Mouse (Mus musculus): ENCODE results near the gene Olfr1279. TPM values are rescaled to one million over a fixed set of nuclear protein-coding genes. Genes with fewer than 3 reads are reported as not detected.
A peak's percentile ranks its signal among the peaks of the same experiment; 100 is the strongest.

Olfr1279 gene
- not detected in 2 replicates for polyA plus RNA-seq (2012; rRNA removed)

DNA sequence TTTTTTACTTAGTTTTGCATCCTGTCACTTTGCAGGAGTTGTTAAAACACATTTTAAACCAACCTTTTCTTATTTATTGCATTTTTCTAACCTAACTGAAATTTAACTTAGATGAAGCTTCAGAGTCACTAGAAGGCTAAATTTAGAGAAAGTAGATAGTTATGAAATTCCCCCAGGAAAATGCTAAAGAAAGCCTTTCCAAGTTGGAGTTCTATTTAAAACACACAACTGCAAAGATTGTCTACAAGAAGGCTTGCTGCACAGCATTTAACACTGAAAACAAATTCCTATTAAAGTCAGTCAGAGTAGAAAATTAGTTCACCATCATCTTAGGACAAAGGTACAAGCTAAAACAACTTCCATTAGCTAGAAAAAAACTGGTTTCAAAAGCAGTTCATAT, at the start of gene Olfr1279:
Olfr1279 (plus strand) TSS at position 262 of the 400 bp plus-strand sequence.
- DNase-seq (ENCODE audit: extremely low spot score in 1 of 2, low spot score in 1 of 2), result peak in 1 of 2 experiments; percentile 25

DNA sequence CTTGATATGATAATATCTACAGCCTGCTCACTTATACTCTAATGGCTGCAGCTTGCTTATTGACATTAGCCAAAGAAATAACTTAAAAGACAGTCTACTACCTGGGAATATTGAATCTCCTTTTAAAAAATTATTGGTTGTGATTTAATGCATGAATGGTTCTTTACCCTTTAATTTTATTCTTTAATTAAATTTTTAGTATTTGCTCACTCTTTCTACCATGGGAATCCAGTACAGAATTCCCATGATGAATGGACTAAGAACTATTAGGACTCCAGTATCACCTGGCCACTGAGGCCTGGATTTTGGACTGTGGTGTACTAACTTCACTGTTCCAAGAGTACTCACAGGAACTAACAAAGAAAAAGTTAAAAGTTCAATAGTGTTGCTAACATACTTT, 46.2 kb upstream of the Olfr1279 start, which contains the start of gene Olfr1276:
Olfr1276 (plus strand) TSS at position 301 of the 400 bp plus-strand sequence.
- DNase-seq (ENCODE audit: extremely low spot score in 1 of 2, low spot score in 1 of 2), result no peak

DNA sequence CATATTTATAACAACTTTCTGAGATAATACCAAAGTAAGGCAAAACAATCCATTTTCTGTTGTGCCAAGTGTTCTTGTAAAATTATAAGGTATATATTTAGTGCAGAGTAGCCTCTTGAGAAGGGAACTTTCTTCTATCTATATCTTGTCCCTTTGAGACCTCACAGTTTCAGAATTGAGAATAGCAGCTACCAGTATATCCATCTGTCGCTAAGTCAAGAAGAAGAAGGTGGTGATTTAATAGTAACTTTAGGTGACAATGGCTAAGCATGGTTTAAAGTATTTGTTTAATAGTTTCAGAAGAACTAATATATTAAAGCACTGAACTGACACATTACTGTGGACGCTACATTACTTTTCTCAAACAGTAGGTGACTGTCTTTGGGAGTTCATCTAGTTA, 26.4 kb upstream of the Olfr1279 start, which contains the start of gene Olfr1277:
Olfr1277 (minus strand) TSS at position 101 of the 400 bp plus-strand sequence.
- no peak for DNase-seq (ENCODE audit: extremely low spot score in 1 of 2, low spot score in 1 of 2)

DNA sequence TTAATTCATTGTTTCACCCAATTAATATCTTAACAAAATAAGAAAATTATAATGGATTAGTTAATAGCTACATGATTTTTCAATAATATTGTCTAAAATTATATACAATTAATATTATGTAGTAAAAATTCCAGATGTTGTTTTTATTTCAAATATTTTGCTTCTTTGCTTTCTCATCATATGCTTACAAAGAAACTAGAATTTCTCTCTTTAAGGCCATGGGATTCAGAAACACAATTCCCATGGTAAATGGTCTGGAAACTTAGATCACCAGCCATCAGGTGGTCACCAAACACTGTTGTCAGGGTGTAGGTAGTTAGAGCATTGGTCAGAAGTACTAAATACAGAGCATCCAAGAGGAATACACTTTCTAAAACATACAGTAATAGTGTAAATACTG, 10.6 kb upstream of the Olfr1279 start, which contains the start of gene Olfr1278:
Olfr1278 (plus strand) TSS at position 301 of the 400 bp plus-strand sequence.
- no peak for DNase-seq (ENCODE audit: extremely low spot score in 1 of 2, low spot score in 1 of 2)

DNA sequence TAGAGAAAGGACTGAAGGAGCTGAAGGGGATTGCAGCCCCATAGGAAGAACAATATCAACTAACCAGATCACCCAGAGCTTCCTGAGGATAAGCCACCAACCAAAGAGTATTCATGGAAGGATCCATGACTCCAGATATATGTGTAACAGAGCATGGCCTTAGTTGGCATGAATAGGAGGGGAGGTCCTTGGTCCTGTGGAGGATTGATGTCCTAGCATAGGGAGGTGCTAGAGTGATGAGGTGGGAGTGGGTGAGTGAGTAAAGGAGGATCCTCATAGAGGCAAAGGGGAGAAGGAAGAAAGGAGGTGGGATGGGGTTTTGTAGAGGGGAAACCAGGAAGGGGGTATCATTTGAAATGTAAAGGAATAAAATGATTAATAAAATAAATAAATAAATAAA, 1.9 kb upstream of the Olfr1279 start:
- no peak for DNase-seq (ENCODE audit: extremely low spot score in 1 of 2, low spot score in 1 of 2)

DNA sequence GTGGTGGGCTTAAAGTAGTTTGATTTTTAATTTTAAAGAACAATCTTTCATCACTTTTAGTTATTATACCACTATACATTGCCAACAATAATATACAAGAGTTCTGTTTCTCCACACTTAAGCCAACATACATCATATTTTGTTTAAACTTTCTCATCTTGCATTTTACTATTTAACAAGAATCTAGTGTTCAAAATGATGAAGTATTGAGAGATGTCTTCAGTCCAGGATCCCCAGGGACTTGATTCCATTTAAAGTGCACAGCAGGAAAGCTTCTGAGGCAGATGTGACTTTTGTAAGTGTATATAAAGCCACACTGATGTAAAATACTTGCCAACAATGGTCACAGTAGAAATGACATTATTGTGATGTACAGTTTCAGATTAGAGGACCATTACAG, 13.3 kb downstream of the Olfr1279 start, which contains the start of gene Olfr1280:
Olfr1280 (plus strand) TSS at position 301 of the 400 bp plus-strand sequence.
- DNase-seq (ENCODE audit: extremely low spot score in 1 of 2, low spot score in 1 of 2), result no peak

DNA sequence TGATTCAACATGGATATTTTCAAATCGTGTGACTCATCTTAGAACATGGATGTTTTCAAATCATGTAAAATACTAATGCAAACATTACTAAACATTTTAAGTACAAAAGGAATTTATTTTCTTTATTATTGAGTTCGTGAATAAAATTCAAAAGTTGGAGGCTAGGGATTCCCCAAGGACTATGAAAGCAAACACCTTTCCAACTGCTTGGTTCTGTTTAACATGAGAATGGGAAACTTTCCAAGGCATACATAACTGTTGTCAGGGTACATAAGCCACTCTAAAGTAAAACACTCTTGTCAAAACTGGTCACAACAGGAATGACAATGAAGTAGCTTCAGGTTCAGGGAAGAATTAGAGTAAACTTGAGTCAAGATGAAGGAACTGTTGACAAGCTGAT, 25.8 kb downstream of the Olfr1279 start, which contains the start of gene Olfr1281:
Olfr1281 (plus strand) TSS at position 301 of the 400 bp plus-strand sequence.
- no peak for DNase-seq (ENCODE audit: extremely low spot score in 1 of 2, low spot score in 1 of 2)

DNA sequence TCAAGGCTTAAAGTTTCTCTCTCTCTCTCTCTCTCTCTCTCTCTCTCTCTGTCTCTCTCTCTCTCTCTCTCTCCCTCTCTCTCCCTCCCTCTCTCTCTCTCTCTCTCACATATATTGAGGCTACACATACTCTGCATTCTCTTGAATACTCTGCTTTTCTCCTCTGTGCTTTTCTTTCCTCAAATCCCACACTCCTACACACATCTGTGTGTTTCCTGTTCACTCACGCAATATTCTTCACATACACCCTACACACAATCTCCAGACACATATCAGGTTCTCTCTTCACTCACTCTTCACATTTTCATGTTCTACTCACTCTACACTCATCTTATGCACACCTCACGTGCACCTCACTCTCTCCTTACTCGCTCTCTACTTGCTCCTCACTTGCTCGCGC, 33.3 kb downstream of the Olfr1279 start:
- peak in 1 of 2 experiments; percentile 15 for DNase-seq (ENCODE audit: extremely low spot score in 1 of 2, low spot score in 1 of 2)

DNA sequence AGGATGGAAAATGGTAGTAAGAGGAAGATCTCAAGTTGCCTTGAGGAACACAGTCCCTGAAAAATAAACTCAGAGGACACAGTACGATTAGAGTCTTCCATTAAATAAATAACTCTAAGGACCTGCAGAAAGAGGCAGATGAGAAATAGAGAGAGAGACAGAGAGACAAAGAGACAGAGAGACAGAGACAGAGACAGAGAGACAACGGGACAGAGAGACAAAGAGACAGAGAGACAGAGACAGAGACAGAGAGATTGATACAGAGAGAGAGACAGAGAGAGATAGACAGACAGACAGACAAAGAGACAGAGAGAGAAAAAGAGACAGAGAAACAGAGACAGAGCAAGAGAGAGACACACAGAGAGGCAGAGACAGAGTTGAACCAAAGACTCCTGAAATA, 35.5 kb downstream of the Olfr1279 start, which contains the start of gene Olfr1282:
Olfr1282 (minus strand) TSS at position 101 of the 400 bp plus-strand sequence.
- DNase-seq (ENCODE audit: extremely low spot score in 1 of 2, low spot score in 1 of 2), result no peak

Other genes starting within 250 kb of the Olfr1279 start
- not detected in 2 replicates for gene Gm13941, start 194.7 kb upstream of the Olfr1279 start, polyA plus RNA-seq (2012; rRNA removed)
- gene Gm15130, start 147.7 kb upstream of the Olfr1279 start, polyA plus RNA-seq (2012; rRNA removed), result not detected in 2 replicates
- not detected in 2 replicates for gene 4930430A15Rik, start 71.0 kb upstream of the Olfr1279 start, polyA plus RNA-seq (2012; rRNA removed)
- gene Olfr1275, start 65.3 kb upstream of the Olfr1279 start, polyA plus RNA-seq (2012; rRNA removed), result not detected in 2 replicates
- not detected in 2 replicates for gene Olfr1276, start 46.1 kb upstream of the Olfr1279 start, polyA plus RNA-seq (2012; rRNA removed)
- gene Olfr1277, start 26.5 kb upstream of the Olfr1279 start, polyA plus RNA-seq (2012; rRNA removed), result not detected in 2 replicates
- not detected in 2 replicates for gene Olfr1278, start 10.5 kb upstream of the Olfr1279 start, polyA plus RNA-seq (2012; rRNA removed)
- not detected in 2 replicates for gene Olfr1280, start 13.4 kb downstream of the Olfr1279 start, polyA plus RNA-seq (2012; rRNA removed)
- gene Olfr1281, start 25.9 kb downstream of the Olfr1279 start, polyA plus RNA-seq (2012; rRNA removed), result not detected in 2 replicates
- gene Olfr1282, start 35.4 kb downstream of the Olfr1279 start, polyA plus RNA-seq (2012; rRNA removed), result not detected in 2 replicates
- not detected in 2 replicates for gene Olfr1283, start 66.2 kb downstream of the Olfr1279 start, polyA plus RNA-seq (2012; rRNA removed)
- not detected in 2 replicates for gene Olfr1284, start 74.9 kb downstream of the Olfr1279 start, polyA plus RNA-seq (2012; rRNA removed)
- not detected in 2 replicates for gene Olfr1286, start 122.5 kb downstream of the Olfr1279 start, polyA plus RNA-seq (2012; rRNA removed)
- not detected in 2 replicates for gene Olfr1287, start 148.5 kb downstream of the Olfr1279 start, polyA plus RNA-seq (2012; rRNA removed)
- not detected in 2 replicates for gene Olfr1288, start 173.5 kb downstream of the Olfr1279 start, polyA plus RNA-seq (2012; rRNA removed)
- gene Olfr1289, start 180.2 kb downstream of the Olfr1279 start, polyA plus RNA-seq (2012; rRNA removed), result not detected in 2 replicates
- gene Olfr1290, start 193.2 kb downstream of the Olfr1279 start, polyA plus RNA-seq (2012; rRNA removed), result 0.15 TPM in 1 of 2 replicates, not detected in the other
- gene Olfr1291-ps1, start 196.5 kb downstream of the Olfr1279 start, polyA plus RNA-seq (2012; rRNA removed), result not detected in 2 replicates
- not detected in 2 replicates for gene Olfr1293-ps, start 224.6 kb downstream of the Olfr1279 start, polyA plus RNA-seq (2012; rRNA removed)
- 0.04 TPM in 1 of 2 replicates, not detected in the other for gene Olfr1294, start 239.7 kb downstream of the Olfr1279 start, polyA plus RNA-seq (2012; rRNA removed)

All from frontal cortex, adult 2 months (tissue).